Mouse (Mus musculus) C2C12 (cell line): ENCODE results near the gene 1500009C09Rik.

Experiments used
- CEBPB ChIP-seq: IDR thresholded peaks from one replicate; pipeline ENCODE4 v1.6.1; 2011; ENCODE audit warnings: low read depth, mild to moderate bottlenecking, control low read depth, moderate library complexity
- CTCF ChIP-seq: IDR thresholded peaks from one replicate; pipeline ENCODE4 v1.5.1; 2011; ENCODE audit not compliant: control insufficient read depth, insufficient read depth, insufficient read length
- MAX ChIP-seq: IDR thresholded peaks from one replicate; pipeline ENCODE4 v1.6.1; 2011; ENCODE audit warnings: mild to moderate bottlenecking, control low read depth
- MYOD1 ChIP-seq: IDR thresholded peaks from one replicate; pipeline ENCODE4 v1.6.1; 2011; ENCODE audit warnings: low read depth; ENCODE audit not compliant: control insufficient read depth, insufficient read length
- MYOG ChIP-seq: IDR thresholded peaks from one replicate; pipeline ENCODE4 v1.6.1; 2011; ENCODE audit not compliant: control insufficient read depth, insufficient read length; ENCODE audit errors: extremely low read depth
- USF1 ChIP-seq: IDR thresholded peaks from one replicate; pipeline ENCODE4 v1.6.1; 2011; ENCODE audit warnings: low read depth, mild to moderate bottlenecking, control low read depth, moderate library complexity

- no peak for TF ChIP-seq CTCF
- no peak for TF ChIP-seq MAX
- TF ChIP-seq MYOG: no peak
- no peak for TF ChIP-seq MYOD1
- TF ChIP-seq USF1: no peak
- TF ChIP-seq CEBPB: no peak
These were observed 26.4 kb upstream of the 1500009C09Rik start for GRCm38 (mm10) chr15:82225769-82226168.
